Mouse (Mus musculus) bone marrow, adult 2 months (tissue): ENCODE results near the gene AI597479.

Experiments
- CTCF ChIP-seq: fragments of 200-500 bp; IDR thresholded peaks from 2 replicates; pipeline ENCODE4 v1.5.1; 2011; ENCODE audit warnings: low read length, control low read depth; ENCODE audit not compliant: control insufficient read depth, insufficient read depth
- POLR2A ChIP-seq: fragments of 200-500 bp; IDR thresholded peaks from 2 replicates; pipeline ENCODE4 v1.6.1; 2011; ENCODE audit warnings: low read depth, mild to moderate bottlenecking, control low read depth, low read length, borderline replicate concordance; ENCODE audit not compliant: control insufficient read depth

DNA sequence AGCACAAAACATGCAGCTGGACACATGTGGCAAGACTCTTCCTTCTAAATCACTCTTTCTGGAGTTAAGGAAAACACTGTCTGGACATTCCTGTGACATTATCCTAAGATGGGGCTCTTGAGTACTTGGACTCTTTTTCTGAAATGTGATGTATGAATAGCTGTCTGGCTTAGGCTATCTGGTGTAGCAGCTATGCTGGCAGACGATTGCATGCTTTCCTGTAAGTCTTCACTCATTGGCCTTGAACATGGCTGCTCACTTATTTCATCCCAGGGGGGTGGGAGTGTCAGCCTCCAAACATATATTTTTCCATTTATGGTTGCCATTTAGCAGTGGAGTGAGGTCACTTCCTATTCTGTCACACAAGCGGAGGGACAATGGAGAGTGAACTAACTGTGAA is 56.0 kb downstream of the AI597479 start:
- TF ChIP-seq POLR2A (no peak), CTCF (no peak)
